Mouse (Mus musculus) CH12.LX (cell line): ENCODE measurements around the gene Lnpk. TPM values are rescaled to one million over a fixed set of nuclear protein-coding genes. Genes with fewer than 3 reads are reported as not detected.

Source experiments
- DNase-seq: peaks from one replicate; pipeline ENCODE4 v3.0.0-alpha.2; 2013; ENCODE audit errors: extremely low read depth
- H3K27ac ChIP-seq: 2 replicates; pipeline ENCODE4 v1.5.1; 2012; ENCODE audit warnings: low read depth, mild to moderate bottlenecking, control low read depth, moderate library complexity; ENCODE audit not compliant: insufficient read depth
- H3K27me3 ChIP-seq: replicated peaks from 2 replicates; pipeline ENCODE3; 2012; ENCODE audit warnings: inconsistent platforms
- H3K36me3 ChIP-seq, 2 experiments: replicated peaks in 1 of 2; 2 replicates each; pipeline versions ENCODE3 to v1.6.1; 2012; ENCODE audit warnings: inconsistent platforms in 1 of 2, low read length in 1 of 2, mild to moderate bottlenecking in 1 of 2, mixed read lengths in 1 of 2, moderate library complexity in 1 of 2; ENCODE audit not compliant: control insufficient read depth in 1 of 2, insufficient read depth in 1 of 2
- H3K4me1 ChIP-seq, 2 experiments: 2 replicates each; pipeline ENCODE4 v1.6.1; 2012; ENCODE audit warnings: inconsistent platforms in 1 of 2, moderate library complexity in 1 of 2; ENCODE audit not compliant: insufficient read depth in 2 of 2, control insufficient read depth in 1 of 2
- H3K4me2 ChIP-seq: 2 replicates; pipeline ENCODE4 v1.6.1; 2012; ENCODE audit warnings: low read depth, mild to moderate bottlenecking, control low read depth; ENCODE audit not compliant: poor library complexity, insufficient read depth, severe bottlenecking
- H3K4me3 ChIP-seq, 3 experiments: fragments of 150-350 bp in 1 of 3; sonication (generic) in 1 of 3; replicated peaks in 1 of 3; 2 replicates each; pipeline versions ENCODE3 to v1.5.1; 2011 to 2012; ENCODE audit warnings: low read depth in 2 of 3, low read length in 2 of 3, mild to moderate bottlenecking in 2 of 3, moderate library complexity in 2 of 3, control low read depth in 1 of 3, improper control_type of control experiment in 1 of 3, inconsistent platforms in 1 of 3, mixed read lengths in 1 of 3; ENCODE audit not compliant: poor library complexity in 1 of 3
- H3K79me2 ChIP-seq: replicated peaks from 2 replicates; pipeline ENCODE4 v1.6.1; 2012; ENCODE audit warnings: mild to moderate bottlenecking, moderate library complexity; ENCODE audit not compliant: control insufficient read depth, poor library complexity, insufficient read depth, severe bottlenecking; ENCODE audit errors: extremely low read depth
- H3K9ac ChIP-seq: 2 replicates; pipeline ENCODE4 v1.6.1; 2012; ENCODE audit warnings: low read depth, mild to moderate bottlenecking, control low read depth, moderate library complexity; ENCODE audit not compliant: insufficient read depth
- H3K9me3 ChIP-seq: replicated peaks from 2 replicates; pipeline ENCODE3; 2012; ENCODE audit warnings: low read length, inconsistent platforms, mixed read lengths
- BHLHE40 ChIP-seq: IDR thresholded peaks from 2 replicates; pipeline ENCODE4 v1.6.1; 2011; ENCODE audit warnings: mild to moderate bottlenecking, low read depth, low read length, improper control_type of control experiment
- CHD1 ChIP-seq: IDR thresholded peaks from 2 replicates; pipeline ENCODE4 v1.6.1; 2012; ENCODE audit warnings: low read depth, low read length, improper control_type of control experiment, inconsistent platforms
- CHD2 ChIP-seq: IDR thresholded peaks from 2 replicates; pipeline ENCODE4 v1.6.1; 2011; ENCODE audit warnings: low read length, improper control_type of control experiment
- CTCF ChIP-seq, 2 experiments: IDR thresholded peaks in 1 of 2; conservative IDR thresholded peaks in 1 of 2; 2 replicates each; pipeline ENCODE4 v1.5.1; 2011 to 2012; ENCODE audit warnings: low read depth in 2 of 2, low read length in 2 of 2, improper control_type of control experiment in 1 of 2, inconsistent platforms in 1 of 2, mild to moderate bottlenecking in 1 of 2, moderate library complexity in 1 of 2
- E2F4 ChIP-seq: IDR thresholded peaks from 2 replicates; pipeline ENCODE4 v1.6.1; 2011; ENCODE audit warnings: low read depth, low read length, improper control_type of control experiment; ENCODE audit not compliant: insufficient replicate concordance
- ELF1 ChIP-seq: IDR thresholded peaks from 2 replicates; pipeline ENCODE4 v1.6.1; 2014; ENCODE audit warnings: low read depth, mild to moderate bottlenecking, inconsistent platforms, low read length, improper control_type of control experiment
- EP300 ChIP-seq: IDR thresholded peaks from 2 replicates; pipeline ENCODE4 v1.6.1; 2011; ENCODE audit warnings: low read length, improper control_type of control experiment
- ETS1 ChIP-seq: conservative IDR thresholded peaks from 2 replicates; pipeline ENCODE4 v1.6.1; 2012; ENCODE audit warnings: low read depth, mild to moderate bottlenecking, inconsistent platforms, low read length, improper control_type of control experiment, moderate library complexity
- HCFC1 ChIP-seq: IDR thresholded peaks from 2 replicates; pipeline ENCODE4 v1.6.1; 2012; ENCODE audit warnings: low read depth, mild to moderate bottlenecking, inconsistent platforms, low read length, improper control_type of control experiment
- IRF4 ChIP-seq: IDR thresholded peaks from 2 replicates; pipeline ENCODE4 v1.6.1; 2014; ENCODE audit warnings: low read depth, mild to moderate bottlenecking, inconsistent platforms, low read length, improper control_type of control experiment
- KAT2A ChIP-seq: IDR thresholded peaks from 2 replicates; pipeline ENCODE4 v1.6.1; 2012; ENCODE audit warnings: low read length, improper control_type of control experiment, inconsistent platforms; ENCODE audit not compliant: insufficient replicate concordance
- MAFK ChIP-seq: IDR thresholded peaks from 2 replicates; pipeline ENCODE4 v1.6.1; 2011; ENCODE audit warnings: low read length, improper control_type of control experiment; ENCODE audit not compliant: insufficient replicate concordance
- MAX ChIP-seq: IDR thresholded peaks from 2 replicates; pipeline ENCODE4 v1.6.1; 2011; ENCODE audit warnings: low read length, improper control_type of control experiment
- NRF1 ChIP-seq: IDR thresholded peaks from 2 replicates; pipeline ENCODE4 v1.6.1; 2014; ENCODE audit warnings: low read depth, mild to moderate bottlenecking, inconsistent platforms, low read length, improper control_type of control experiment, moderate library complexity
- PAX5 ChIP-seq: IDR thresholded peaks from 2 replicates; pipeline ENCODE4 v1.6.1; 2012; ENCODE audit warnings: low read length, inconsistent platforms, mixed read lengths
- POLR2A ChIP-seq: IDR thresholded peaks from 2 replicates; pipeline ENCODE4 v1.6.1; 2011; ENCODE audit warnings: low read depth, mild to moderate bottlenecking, improper control_type of control experiment, low read length
- RCOR1 ChIP-seq: conservative IDR thresholded peaks from 2 replicates; pipeline ENCODE4 v1.6.1; 2012; ENCODE audit warnings: low read depth, mild to moderate bottlenecking, inconsistent platforms, low read length, improper control_type of control experiment
- SIN3A ChIP-seq: IDR thresholded peaks from 2 replicates; pipeline ENCODE4 v1.6.1; 2012; ENCODE audit warnings: low read length, improper control_type of control experiment, inconsistent platforms
- SMC3 ChIP-seq: IDR thresholded peaks from 2 replicates; pipeline ENCODE4 v1.6.1; 2011; ENCODE audit warnings: low read depth, low read length, improper control_type of control experiment
- TBP ChIP-seq: conservative IDR thresholded peaks from 2 replicates; pipeline ENCODE4 v1.6.1; 2011; ENCODE audit warnings: low read depth, low read length, improper control_type of control experiment
- TCF12 ChIP-seq: IDR thresholded peaks from 2 replicates; pipeline ENCODE4 v1.6.1; 2014; ENCODE audit warnings: low read depth, mild to moderate bottlenecking, inconsistent platforms, low read length, improper control_type of control experiment
- UBTF ChIP-seq: IDR thresholded peaks from 2 replicates; pipeline ENCODE4 v1.6.1; 2012; ENCODE audit warnings: low read depth, mild to moderate bottlenecking, inconsistent platforms, low read length, improper control_type of control experiment, moderate library complexity
- USF1 ChIP-seq: IDR thresholded peaks from 2 replicates; pipeline ENCODE4 v1.6.1; 2014; ENCODE audit warnings: low read depth, mild to moderate bottlenecking, inconsistent platforms, low read length, improper control_type of control experiment
- USF2 ChIP-seq: conservative IDR thresholded peaks from 2 replicates; pipeline ENCODE4 v1.6.1; 2011; ENCODE audit warnings: low read depth, low read length, improper control_type of control experiment
- ZKSCAN1 ChIP-seq: IDR thresholded peaks from 2 replicates; pipeline ENCODE4 v1.6.1; 2012; ENCODE audit warnings: low read depth, inconsistent platforms, low read length, improper control_type of control experiment, borderline replicate concordance
- ZNF384 ChIP-seq: IDR thresholded peaks from 2 replicates; pipeline ENCODE4 v1.6.1; 2012; ENCODE audit warnings: low read depth, low read length, improper control_type of control experiment, inconsistent platforms
- dilution Hi-C: fragments of 300-500 bp; cut with MboI; formaldehyde crosslinking; loops from 2 replicates; pipeline ENCODE4 v1.14.3; 2020; ENCODE audit warnings: low sequenced_read_pairs; ENCODE audit not compliant: extremely low pct_unique_long_range_greater_than_20kb, extremely low pct_ligation_motif_present
- in situ Hi-C: fragments of 300-500 bp; cut with MboI; formaldehyde crosslinking; loops from 3 replicates; pipeline ENCODE4 v1.14.3; 2019; ENCODE audit warnings: low sequenced_read_pairs, low pct_ligation_motif_present, low pct_unique_long_range_greater_than_20kb, mixed read lengths
- polyA plus RNA-seq: library from polyadenylated mRNA; unstranded; fragments of >175 nt; gene quantifications from 2 replicates; pipeline ENCODE4 v1.2.1, GENCODE M21; 2012; ENCODE audit warnings: low read depth; ENCODE audit not compliant: insufficient read length
- total RNA-seq, 2 experiments: library from RNA; depleted of rRNA; stranded (reverse); fragments of 300-350 nt in 1 of 2; fragments of >200 nt in 1 of 2; gene quantifications; 2 replicates each; pipeline ENCODE4 v1.2.3; 2012 to 2014

Gene Lnpk
- total and polyA plus RNA-seq, 3 experiments = 21.1 to 51.7 (median 37.1) TPM

- dilution Hi-C loops = no loop called here
Measured at GRCm38 (mm10) chr2:74491426-74491825, 87.8 kb downstream of the Lnpk start.

GRCm38 (mm10) chr2:74490186-74490585 is 89.0 kb downstream of the Lnpk start:
- Histone ChIP-seq H3K27me3 (no peaks in the 10 kb centered on the region), H3K4me3 (no peak overlapping the region), H3K79me2 (no peaks in the 10 kb centered on the region), H3K9ac (no peak overlapping the region), H3K36me3 (no peaks in the 10 kb centered on the region), H3K27ac (no peak overlapping the region), H3K9me3 (no peaks in the 10 kb centered on the region), H3K4me1 (peaks cover 0 to 5% of the 10 kb centered on the region in 2 experiments; a peak in 1 of 4 replicates), H3K4me2 (no peak overlapping the region)
- TF ChIP-seq USF1 = no peak
- TF ChIP-seq SMC3 = no peak
- no peak for TF ChIP-seq HCFC1
- TF ChIP-seq E2F4 = no peak
- no peak for TF ChIP-seq ELF1
- TF ChIP-seq USF2 = no peak
- no peak for TF ChIP-seq NRF1
- TF ChIP-seq TCF12 = no peak
- TF ChIP-seq IRF4 = no peak
- no peak for TF ChIP-seq BHLHE40
- TF ChIP-seq POLR2A = no peak
- no peak for TF ChIP-seq SIN3A
- no peak for TF ChIP-seq MAX
- TF ChIP-seq ETS1 = no peak
- in situ Hi-C loops = no loop called here
- DNase-seq = no peak
- dilution Hi-C loops = no loop called here

More at GRCm38 (mm10) chr2:74491426-74491825, 87.8 kb downstream of the Lnpk start:
- no peaks in the 10 kb centered on the region for H3K9me3 ChIP-seq
- in situ Hi-C loops = no loop called here
- no peaks in the 10 kb centered on the region for H3K36me3 ChIP-seq
- no peak overlapping the region for H3K4me2 ChIP-seq
- peaks cover 0 to 5% of the 10 kb centered on the region in 2 experiments; a peak in 1 of 4 replicates for H3K4me1 ChIP-seq
- no peak overlapping the region for H3K4me3 ChIP-seq
- no peaks in the 10 kb centered on the region for H3K79me2 ChIP-seq
- DNase-seq = no peak
- H3K27ac ChIP-seq = no peak overlapping the region
- H3K27me3 ChIP-seq = no peaks in the 10 kb centered on the region
- no peak overlapping the region for H3K9ac ChIP-seq
- TF ChIP-seq CHD1 = no peak
- no peak for TF ChIP-seq SIN3A
- TF ChIP-seq ELF1 = no peak
- no peak for TF ChIP-seq TBP
- TF ChIP-seq ETS1 = no peak
- TF ChIP-seq PAX5 = no peak
- no peak for TF ChIP-seq BHLHE40
- no peak for TF ChIP-seq CTCF (conservative IDR thresholded peaks at IDR 0.05 in 1 of 2, IDR thresholded peaks at IDR 0.05 in 1 of 2; ENCODE audit: low read depth in 2 of 2, low read length in 2 of 2)
- no peak for TF ChIP-seq MAFK
- no peak for TF ChIP-seq ZNF384
- no peak for TF ChIP-seq KAT2A
- no peak for TF ChIP-seq UBTF
- no peak for TF ChIP-seq EP300
- TF ChIP-seq HCFC1 = no peak
- no peak for TF ChIP-seq CHD2
- TF ChIP-seq ZKSCAN1 = no peak
- TF ChIP-seq RCOR1 = no peak
- no peak for TF ChIP-seq POLR2A
